8 mouse cellular contexts compared by ENCODE assay signal in the genomic region with DNA sequence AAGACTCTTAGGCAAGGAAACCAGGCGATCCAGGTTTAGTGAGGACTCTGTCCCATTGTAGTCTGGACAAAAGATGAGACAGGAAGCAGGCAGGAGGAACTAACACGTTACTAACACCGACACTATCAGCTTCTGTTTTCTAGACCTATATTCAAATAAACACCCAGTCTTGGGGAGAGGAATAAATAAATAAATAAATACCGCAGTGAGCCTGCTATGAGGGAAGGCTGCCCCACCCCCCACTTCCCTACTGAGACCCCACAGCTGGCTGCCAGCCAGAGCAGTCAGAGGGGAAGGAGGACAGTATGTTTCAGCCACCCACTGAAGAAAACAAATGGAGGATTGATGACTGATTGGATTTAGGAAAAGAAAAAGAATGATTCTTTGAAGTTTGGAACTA. TPM values are rescaled to one million over a fixed set of nuclear protein-coding genes. Genes with fewer than 3 reads are reported as not detected.
DNase-seq lines count a peak whose midpoint lies in the region; ATAC-seq and TF ChIP-seq lines count a peak whose summit lies in the region.

No protein-coding gene starts in this region.

- no peaks in the 10 kb centered on the region for H3K4me1 ChIP-seq in neural tube, embryonic 12.5 days
- H3K4me1 ChIP-seq in heart, embryonic 13.5 days: peaks cover 28% of the 10 kb centered on the region

- 0 out of 2 replicates have a peak, but pooled peaks have one; percentile 37 for ATAC-seq in neural tube, embryonic 12.5 days (ENCODE audit: low FRiP score, low read depth)
- no peak for ATAC-seq in heart, embryonic 13.5 days (ENCODE audit: extremely low read depth, insufficient number of reproducible peaks, low FRiP score, low TSS enrichment)

- no peak for DNase-seq in gastrocnemius, adult 2 months
- no peak for DNase-seq in gastrocnemius, adult 18-20 months (ENCODE audit: low spot score)
- DNase-seq in neural tube, embryonic 10.5 days (ENCODE audit: extremely low spot score, low spot score): no peak
- DNase-seq in mesoderm, embryonic 11.5 days (ENCODE audit: low read depth, low spot score): peak; percentile 28
- no peak for DNase-seq in frontal cortex, postnatal 25 days (ENCODE audit: low spot score in 2 of 2)
- no peak for DNase-seq in layer of hippocampus, adult 11-12 months (ENCODE audit: low spot score)

- H3K9ac ChIP-seq in neural tube, embryonic 12.5 days: no peak overlapping the region
- no peak overlapping the region for H3K9ac ChIP-seq in heart, embryonic 13.5 days

- intact Hi-C loops in gastrocnemius, adult 2 months (cut with DNase I): loop anchor here (5.0 kb wide), 1 partner anchor 33 kb away; no protein-coding TSS in a partner anchor

- TF ChIP-seq CTCF in gastrocnemius, adult 2 months (IDR thresholded peaks at IDR 0.05): no peak

- H3K4me2 ChIP-seq in neural tube, embryonic 12.5 days (replicated peaks): no peak overlapping the region
- H3K4me2 ChIP-seq in heart, embryonic 13.5 days: peak overlapping the region; percentile 26

- peak overlapping the region; percentile 64 for H3K27ac ChIP-seq in gastrocnemius, adult 2 months
- no peak overlapping the region for H3K27ac ChIP-seq in neural tube, embryonic 12.5 days
- H3K27ac ChIP-seq in heart, embryonic 13.5 days (replicated peaks): peak overlapping the region; percentile 25

- no peaks in the 10 kb centered on the region for H3K9me3 ChIP-seq in neural tube, embryonic 12.5 days
- H3K9me3 ChIP-seq in heart, embryonic 13.5 days: no peaks in the 10 kb centered on the region

- WGBS in neural tube, embryonic 12.5 days: 16% methylated on average over 4 of the region's 4 CpGs
- WGBS in heart, embryonic 13.5 days: 14% methylated on average over 4 of the region's 4 CpGs

- no peaks in the 10 kb centered on the region for H3K36me3 ChIP-seq in neural tube, embryonic 12.5 days
- H3K36me3 ChIP-seq in heart, embryonic 13.5 days: no peaks in the 10 kb centered on the region

- no peak overlapping the region for H3K4me3 ChIP-seq in gastrocnemius, adult 2 months
- no peak overlapping the region for H3K4me3 ChIP-seq in neural tube, embryonic 12.5 days
- no peak overlapping the region for H3K4me3 ChIP-seq in heart, embryonic 13.5 days

- no peaks in the 10 kb centered on the region for H3K27me3 ChIP-seq in neural tube, embryonic 12.5 days (replicated peaks)
- peaks cover 18% of the 10 kb centered on the region for H3K27me3 ChIP-seq in heart, embryonic 13.5 days (replicated peaks)

RNA-seq across cellular contexts. Expression of a gene that starts 9.2 kb away (rescaled TPM):
- 1 to 10 TPM; 4.1 to 4.3 TPM for total RNA-seq in gastrocnemius, adult 2 months (2021)
- total RNA-seq in gastrocnemius, adult 18-20 months (2021): 1 to 10 TPM; 2.0 to 2.7 TPM
- polyA plus RNA-seq in neural tube, embryonic 12.5 days (2016; fragmentation: Nextera tagmentation; extraction: Ambion mirVana): 36.1 and 39.5 TPM in 2 replicates
- polyA plus RNA-seq in heart, embryonic 13.5 days (2015; fragmentation: Nextera tagmentation; extraction: Ambion mirVana): 9.3 and 9.5 TPM in 2 replicates
